Mouse (Mus musculus) neural tube, postnatal 0 days (tissue): ENCODE measurements around the gene Tph1. TPM values are rescaled to one million over a fixed set of nuclear protein-coding genes. Genes with fewer than 3 reads are reported as not detected.

Experiments
- polyA plus RNA-seq: library from polyadenylated mRNA; unstranded; fragments of >200 nt; fragmentation: Nextera tagmentation; extraction: Ambion mirVana; gene quantifications from 2 replicates; pipeline ENCODE4 v1.2.1, GENCODE M21; 2015

Tph1 gene
- polyA plus RNA-seq: 0.08 and 0.15 TPM in 2 replicates

DNA sequence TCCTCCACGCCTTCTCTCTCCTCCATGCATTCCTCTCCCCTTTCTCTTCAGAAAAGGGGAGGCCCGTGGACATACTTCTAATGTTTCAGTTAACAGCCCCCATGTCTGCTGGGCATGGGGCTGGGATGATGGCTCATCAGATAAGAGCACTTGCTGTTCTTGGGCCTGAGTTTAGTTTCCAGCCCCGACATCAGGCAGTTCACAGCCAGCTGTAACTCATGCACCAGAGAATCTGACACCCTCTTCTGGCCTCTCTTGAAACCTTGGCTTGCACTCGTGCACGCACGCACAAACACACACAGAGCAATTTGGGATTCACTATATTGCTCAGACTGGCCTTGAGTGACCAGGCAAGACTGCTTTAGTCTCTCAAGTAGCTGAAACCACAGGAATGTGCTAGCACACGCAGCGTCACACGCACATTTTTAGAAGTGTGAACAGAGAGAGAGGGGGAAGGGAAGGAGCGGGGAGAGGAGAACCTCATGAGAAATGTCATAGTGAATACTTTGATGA, at the start of gene Tph1:
Gene Tph1 (minus strand): TSS at position 378 of the 513 bp plus-strand sequence.

GRCm38 (mm10) chr7:46715600-46715999, 43.3 kb upstream of the Tph1 start, which contains the start of gene Saa3:
TSS of gene Saa3 (minus strand) at chr7:46715700.

GRCm38 (mm10) chr7:46710390-46710844, 38.1 kb upstream of the Tph1 start, which contains the start of gene Saal1:
TSS of gene Saal1 (minus strand) at chr7:46710680.

DNA sequence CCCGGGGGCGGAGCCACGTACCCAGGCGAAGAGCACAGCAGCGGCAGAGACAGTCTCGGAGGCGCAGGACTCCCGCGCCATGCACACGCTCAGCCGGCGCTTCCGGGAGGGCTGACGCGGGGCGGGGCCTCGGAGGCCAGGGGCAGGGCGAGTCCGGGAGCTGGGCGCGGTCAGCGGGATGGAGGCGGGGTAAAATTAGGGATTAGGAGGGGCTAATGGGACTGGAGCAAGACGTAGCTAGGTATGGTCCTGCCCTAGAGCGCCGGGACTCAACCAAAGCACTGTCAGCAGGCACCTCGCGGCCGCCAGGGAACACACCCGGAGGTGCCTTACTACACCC, 32.7 kb downstream of the Tph1 start, which contains the start of gene Sergef:
Gene Sergef (minus strand): TSS at position 116 of the 340 bp plus-strand sequence.

Other genes starting within 250 kb of the Tph1 start
- gene Sergef, start 32.7 kb downstream of the Tph1 start, polyA plus RNA-seq: 40.3 and 44.9 TPM in 2 replicates
- gene Saal1, start 38.1 kb upstream of the Tph1 start, polyA plus RNA-seq: 10.5 and 10.6 TPM in 2 replicates
- 2.9 and 3.4 TPM in 2 replicates for gene Saa3, start 43.2 kb upstream of the Tph1 start, polyA plus RNA-seq
- gene Saa4, start 60.1 kb upstream of the Tph1 start, polyA plus RNA-seq: not detected in 2 replicates
- 0.28 TPM in 1 of 2 replicates, not detected in the other for gene Saa1, start 70.4 kb upstream of the Tph1 start, polyA plus RNA-seq
- gene Saa2, start 79.3 kb upstream of the Tph1 start, polyA plus RNA-seq: not detected in 2 replicates
- 8.0 and 10.0 TPM in 2 replicates for gene Hps5, start 123.5 kb upstream of the Tph1 start, polyA plus RNA-seq
- 32.9 and 34.2 TPM in 2 replicates for gene Gtf2h1, start 123.6 kb upstream of the Tph1 start, polyA plus RNA-seq
- gene Ldha, start 168.9 kb upstream of the Tph1 start, polyA plus RNA-seq: 656 and 673 TPM in 2 replicates
- gene Ldhc, start 188.7 kb upstream of the Tph1 start, polyA plus RNA-seq: not detected in 2 replicates
- gene Tsg101, start 247.4 kb upstream of the Tph1 start, polyA plus RNA-seq: 242 and 250 TPM in 2 replicates